Mouse (Mus musculus): ENCODE results near the gene Cyp2e1. TPM values are rescaled to one million over a fixed set of nuclear protein-coding genes. Genes with fewer than 3 reads are reported as not detected.
"Not testable (repeated sequence)": the region's sequence is repeated elsewhere in the genome, so short reads cannot be mapped to it uniquely, and the experiment has no call there.

Cyp2e1 gene
- polyA plus RNA-seq, 1 experiment from 2014 or later = not detected

DNA sequence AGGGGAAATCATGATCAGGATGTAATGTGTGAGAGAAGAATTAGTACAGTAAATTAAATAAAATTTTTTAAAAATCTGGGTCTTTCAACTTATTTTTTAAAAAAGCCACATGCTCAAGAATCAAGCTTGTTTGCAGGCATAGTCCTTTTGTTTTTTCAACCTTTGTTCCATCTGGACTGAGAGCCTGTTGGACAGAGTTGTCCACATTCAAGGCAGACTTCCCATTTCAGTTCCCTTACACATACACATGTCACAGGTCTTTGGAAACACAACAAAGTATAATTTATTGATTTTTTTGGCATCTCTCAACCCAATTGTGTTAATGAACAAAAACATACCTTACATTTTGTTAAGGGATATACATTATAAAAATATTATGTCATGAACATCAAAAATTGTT lies 9.0 kb upstream of the Cyp2e1 start:
- Histone ChIP-seq H3K9ac (ENCODE audit: low read depth, low read length) (no peak overlapping the region), H3K9me3 (ENCODE audit: control insufficient read depth, low read length) (no peaks in the 10 kb centered on the region), H3K27ac (ENCODE audit: low read depth, low read length) (no peak overlapping the region), H3K27me3 (ENCODE audit: control insufficient read depth, insufficient read depth, low read length) (no peaks in the 10 kb centered on the region), H3K36me3 (ENCODE audit: control insufficient read depth, insufficient read depth, low read length) (no peaks in the 10 kb centered on the region), H3K4me3 (ENCODE audit: low read depth, low read length) (no peak overlapping the region), H3K4me2 (replicated peaks; ENCODE audit: low read depth, low read length) (no peak overlapping the region), H3K4me1 (replicated peaks; ENCODE audit: control insufficient read depth, insufficient read depth, low read length) (no peaks in the 10 kb centered on the region)
- ATAC-seq (ENCODE audit: low FRiP score) (no peak), DNase-seq (ENCODE audit: low spot score) (no peak)

DNA sequence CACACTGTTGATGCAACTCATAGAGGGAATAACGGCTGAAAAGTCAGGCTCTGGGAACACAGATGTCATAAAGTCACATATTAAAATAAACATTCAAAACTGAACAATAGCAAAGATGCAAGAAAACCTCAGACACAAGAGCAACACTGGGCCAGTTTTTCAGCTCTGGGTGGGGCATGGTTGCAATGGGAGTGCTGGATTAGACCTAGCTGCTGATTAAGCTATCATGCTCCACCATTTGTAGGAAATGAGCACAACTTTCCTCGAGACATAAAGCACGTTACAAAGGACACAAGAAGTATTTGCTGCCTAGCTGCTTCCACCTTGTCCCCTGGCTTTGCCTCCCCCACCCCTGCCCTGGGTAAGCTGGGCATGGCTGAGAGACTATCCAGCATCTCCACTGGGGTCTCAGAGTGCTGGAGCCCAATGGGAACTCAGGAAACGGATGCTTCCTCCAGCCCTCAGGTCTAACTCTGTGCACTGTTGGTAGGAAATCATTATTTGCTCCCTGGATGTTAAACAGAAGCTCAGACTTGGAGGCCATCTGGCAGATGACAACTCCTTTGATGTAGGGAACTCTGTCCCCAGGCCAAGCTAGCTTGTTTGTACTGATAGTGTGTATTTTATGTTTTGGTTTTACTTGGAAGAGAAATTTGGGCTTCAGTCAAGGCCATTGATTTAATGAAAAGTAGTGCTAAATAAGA lies 7.2 kb upstream of the Cyp2e1 start:
- H3K4me1 ChIP-seq (replicated peaks; ENCODE audit: control insufficient read depth, insufficient read depth, low read length) = no peaks in the 10 kb centered on the region
- WGBS = 82% methylated on average over 4 of the region's 4 CpGs

DNA sequence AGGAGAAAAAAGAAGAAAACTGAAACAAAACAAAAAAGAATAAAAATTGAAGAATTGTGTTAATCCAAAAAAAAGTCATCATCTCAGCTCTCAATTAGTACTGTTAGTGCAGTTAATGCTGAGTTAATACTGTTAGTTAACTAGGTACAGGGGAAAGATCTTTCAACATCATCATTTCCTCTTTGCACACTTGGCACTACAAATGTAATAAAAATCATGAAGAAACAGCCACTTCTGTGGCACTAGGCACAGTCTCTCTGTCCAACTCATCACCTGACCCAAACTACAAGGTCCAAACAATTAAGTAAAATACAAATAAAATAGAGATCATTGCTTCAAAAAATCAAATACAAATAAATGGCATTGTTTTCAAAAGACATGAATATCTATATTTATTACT lies 2.9 kb upstream of the Cyp2e1 start:
- ATAC-seq (ENCODE audit: low FRiP score) = no peak
- Histone ChIP-seq H3K4me3 (ENCODE audit: low read depth, low read length) (no peak overlapping the region), H3K36me3 (ENCODE audit: control insufficient read depth, insufficient read depth, low read length) (no peaks in the 10 kb centered on the region), H3K27me3 (ENCODE audit: control insufficient read depth, insufficient read depth, low read length) (no peaks in the 10 kb centered on the region), H3K4me2 (replicated peaks; ENCODE audit: low read depth, low read length) (no peak overlapping the region), H3K4me1 (replicated peaks; ENCODE audit: control insufficient read depth, insufficient read depth, low read length) (no peaks in the 10 kb centered on the region), H3K9me3 (ENCODE audit: control insufficient read depth, low read length) (no peaks in the 10 kb centered on the region), H3K27ac (ENCODE audit: low read depth, low read length) (no peak overlapping the region), H3K9ac (ENCODE audit: low read depth, low read length) (no peak overlapping the region)
- DNase-seq (ENCODE audit: low spot score) = no peak

More for the DNA sequence above, 7.2 kb upstream of the Cyp2e1 start:
- Histone ChIP-seq H3K4me3 (ENCODE audit: low read depth, low read length) (no peak overlapping the region), H3K27me3 (ENCODE audit: control insufficient read depth, insufficient read depth, low read length) (no peaks in the 10 kb centered on the region), H3K36me3 (ENCODE audit: control insufficient read depth, insufficient read depth, low read length) (no peaks in the 10 kb centered on the region), H3K27ac (ENCODE audit: low read depth, low read length) (no peak overlapping the region), H3K4me2 (replicated peaks; ENCODE audit: low read depth, low read length) (no peak overlapping the region), H3K9ac (ENCODE audit: low read depth, low read length) (no peak overlapping the region), H3K9me3 (ENCODE audit: control insufficient read depth, low read length) (no peaks in the 10 kb centered on the region)
- DNase-seq (ENCODE audit: low spot score) (no peak), ATAC-seq (ENCODE audit: low FRiP score) (no peak)

- 59% methylated on average over 1 of the region's 1 CpGs for WGBS
- H3K36me3 ChIP-seq (ENCODE audit: control insufficient read depth, insufficient read depth, low read length); H3K4me1 ChIP-seq (replicated peaks; ENCODE audit: control insufficient read depth, insufficient read depth, low read length); H3K4me2 ChIP-seq (replicated peaks; ENCODE audit: low read depth, low read length); H3K27me3 ChIP-seq (ENCODE audit: control insufficient read depth, insufficient read depth, low read length); H3K27ac ChIP-seq (ENCODE audit: low read depth, low read length); H3K9ac ChIP-seq (ENCODE audit: low read depth, low read length); ATAC-seq (ENCODE audit: low FRiP score); H3K4me3 ChIP-seq (ENCODE audit: low read depth, low read length); H3K9me3 ChIP-seq (ENCODE audit: control insufficient read depth, low read length); DNase-seq (ENCODE audit: low spot score): not testable (repeated sequence)
Measured at GRCm38 (mm10) chr7:140765391-140765790, 1.9 kb downstream of the Cyp2e1 start.

DNA sequence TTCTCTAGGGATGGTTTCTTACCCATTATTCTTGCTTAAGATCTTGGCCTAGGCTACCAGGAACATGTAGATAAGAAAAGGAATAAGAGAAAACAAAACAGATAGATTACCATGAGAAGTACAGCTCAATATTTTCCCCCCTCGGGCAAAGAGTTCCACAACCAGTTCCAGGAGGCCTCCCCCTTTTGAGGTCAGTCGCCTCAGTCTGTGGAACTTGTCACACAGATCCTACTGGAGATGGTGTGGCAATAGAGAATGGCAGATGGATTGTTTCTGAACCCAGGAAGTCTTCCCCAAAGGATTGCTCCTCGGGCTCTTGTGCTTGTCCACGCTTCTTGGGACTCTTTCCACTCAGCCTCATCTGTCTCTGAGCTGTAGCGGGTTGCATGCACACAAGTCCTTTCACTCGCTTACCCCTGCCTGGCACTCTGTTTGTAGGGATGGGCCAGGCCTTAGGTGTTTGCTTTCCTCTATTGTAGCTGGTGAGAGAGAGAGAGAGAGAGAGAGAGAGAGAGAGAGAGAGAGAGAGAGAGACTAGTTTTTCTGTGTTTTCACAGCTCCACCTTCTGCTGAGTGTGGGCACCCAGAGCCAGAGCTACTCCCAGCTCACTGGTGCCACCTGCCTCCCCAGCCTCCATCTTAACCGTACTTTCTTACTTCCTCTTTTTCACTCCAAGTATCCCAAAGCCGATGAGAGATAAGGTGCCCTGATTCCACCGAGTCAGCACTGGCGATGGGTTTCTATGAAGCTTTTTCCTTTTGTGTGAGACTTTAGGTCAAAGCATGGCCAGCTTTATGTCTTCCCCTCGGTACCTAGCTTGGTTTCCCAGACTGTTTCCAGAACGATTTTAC lies 2.6 kb downstream of the Cyp2e1 start:
- H3K4me1 ChIP-seq (replicated peaks; ENCODE audit: control insufficient read depth, insufficient read depth, low read length) = no peaks in the 10 kb centered on the region
- no peaks in the 10 kb centered on the region for H3K9me3 ChIP-seq (ENCODE audit: control insufficient read depth, low read length)
- no peaks in the 10 kb centered on the region for H3K36me3 ChIP-seq (ENCODE audit: control insufficient read depth, insufficient read depth, low read length)
- H3K27ac ChIP-seq (ENCODE audit: low read depth, low read length) = no peak overlapping the region
- H3K27me3 ChIP-seq (ENCODE audit: control insufficient read depth, insufficient read depth, low read length) = no peaks in the 10 kb centered on the region
- DNase-seq (ENCODE audit: low spot score) (no peak), ATAC-seq (ENCODE audit: low FRiP score) (no peak)
- H3K9ac ChIP-seq (ENCODE audit: low read depth, low read length) = no peak overlapping the region
- no peak overlapping the region for H3K4me3 ChIP-seq (ENCODE audit: low read depth, low read length)
- 81% methylated on average over 12 of the region's 12 CpGs for WGBS
- H3K4me2 ChIP-seq (replicated peaks; ENCODE audit: low read depth, low read length) = no peak overlapping the region

GRCm38 (mm10) chr7:140780548-140780947 lies 17.0 kb downstream of the Cyp2e1 start:
- Histone ChIP-seq H3K9ac (ENCODE audit: low read depth, low read length) (no peak overlapping the region), H3K9me3 (ENCODE audit: control insufficient read depth, low read length) (no peaks in the 10 kb centered on the region), H3K27me3 (ENCODE audit: control insufficient read depth, insufficient read depth, low read length) (no peaks in the 10 kb centered on the region), H3K4me3 (ENCODE audit: low read depth, low read length) (no peak overlapping the region), H3K4me2 (replicated peaks; ENCODE audit: low read depth, low read length) (no peak overlapping the region), H3K27ac (ENCODE audit: low read depth, low read length) (no peak overlapping the region), H3K4me1 (replicated peaks; ENCODE audit: control insufficient read depth, insufficient read depth, low read length) (no peaks in the 10 kb centered on the region), H3K36me3 (ENCODE audit: control insufficient read depth, insufficient read depth, low read length) (no peaks in the 10 kb centered on the region)
- WGBS = 87% methylated on average over 4 of the region's 4 CpGs
- DNase-seq (ENCODE audit: low spot score) = no peak
- no peak for ATAC-seq (ENCODE audit: low FRiP score)

GRCm38 (mm10) chr7:140787406-140788052 lies 24.0 kb downstream of the Cyp2e1 start, which contains the start of gene Syce1:
Gene Syce1, minus strand, starts transcription at chr7:140787852.
- Histone ChIP-seq H3K4me1 (replicated peaks; ENCODE audit: control insufficient read depth, insufficient read depth, low read length) (no peaks in the 10 kb centered on the region), H3K27ac (ENCODE audit: low read depth, low read length) (no peak within 1 kb of the TSS), H3K9ac (ENCODE audit: low read depth, low read length) (no peak within 1 kb of the TSS), H3K9me3 (ENCODE audit: control insufficient read depth, low read length) (no peaks in the 10 kb centered on the region), H3K4me3 (ENCODE audit: low read depth, low read length) (no peak within 1 kb of the TSS), H3K36me3 (ENCODE audit: control insufficient read depth, insufficient read depth, low read length) (no peaks in the 10 kb centered on the region), H3K27me3 (ENCODE audit: control insufficient read depth, insufficient read depth, low read length) (no peaks in the 10 kb centered on the region), H3K4me2 (replicated peaks; ENCODE audit: low read depth, low read length) (no peak within 1 kb of the TSS)
- 80% methylated on average over 33 of the region's 33 CpGs for WGBS
- DNase-seq (ENCODE audit: low spot score) (no peak), ATAC-seq (ENCODE audit: low FRiP score) (no peak)

- WGBS = 91% methylated on average over 7 of the region's 7 CpGs
- no peak overlapping the region for H3K4me3 ChIP-seq (ENCODE audit: low read depth, low read length)
- ATAC-seq (ENCODE audit: low FRiP score) (no peak), DNase-seq (ENCODE audit: low spot score) (no peak)
- no peak overlapping the region for H3K9ac ChIP-seq (ENCODE audit: low read depth, low read length)
- no peaks in the 10 kb centered on the region for H3K27me3 ChIP-seq (ENCODE audit: control insufficient read depth, insufficient read depth, low read length)
- H3K27ac ChIP-seq (ENCODE audit: low read depth, low read length) = no peak overlapping the region
- no peaks in the 10 kb centered on the region for H3K36me3 ChIP-seq (ENCODE audit: control insufficient read depth, insufficient read depth, low read length)
- H3K4me1 ChIP-seq (replicated peaks; ENCODE audit: control insufficient read depth, insufficient read depth, low read length) = no peaks in the 10 kb centered on the region
- no peak overlapping the region for H3K4me2 ChIP-seq (replicated peaks; ENCODE audit: low read depth, low read length)
- no peaks in the 10 kb centered on the region for H3K9me3 ChIP-seq (ENCODE audit: control insufficient read depth, low read length)
Measured at GRCm38 (mm10) chr7:140788053-140788435, 24.5 kb downstream of the Cyp2e1 start.
